Mouse (Mus musculus): ENCODE data around the gene 6430628N08Rik.

- TF ChIP-seq GATA1 (IDR thresholded peaks at IDR 0.05; ENCODE audit: borderline replicate concordance, low read length) (no peak), FLI1 (IDR thresholded peaks at IDR 0.05; ENCODE audit: low read length) (no peak)
Observed at GRCm38 (mm10) chr4:115884022-115884421, 6.4 kb upstream of the 6430628N08Rik start, which contains the start of gene Kncn.

Data from megakaryocyte, embryonic 14.5 days (primary cell).